ENCODE assay signal across 7 mouse cellular contexts in the genomic region with DNA sequence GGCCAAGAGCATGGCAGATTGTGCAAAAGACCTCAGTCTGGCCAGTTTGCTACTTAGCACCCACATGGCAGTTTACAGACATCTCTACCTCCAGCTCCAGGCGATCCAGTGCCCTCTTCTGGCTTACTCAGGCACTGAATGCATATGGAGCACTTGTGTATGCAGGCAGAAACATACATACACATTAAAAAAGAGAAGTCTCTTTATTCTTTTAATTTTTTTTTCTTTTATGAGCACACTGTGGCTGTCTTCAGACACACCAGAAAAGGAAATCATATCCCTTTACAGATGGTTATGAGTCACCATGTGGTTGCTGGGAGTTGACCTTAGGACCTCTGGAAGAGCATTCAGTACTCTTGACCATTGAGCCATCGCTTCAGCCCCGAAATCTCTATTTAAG. TPM values are rescaled to one million over a fixed set of nuclear protein-coding genes. Genes with fewer than 3 reads are reported as not detected.
DNase-seq lines count a peak whose midpoint lies in the region; ATAC-seq and TF ChIP-seq lines count a peak whose summit lies in the region.

No protein-coding gene starts in this region.

- peak; percentile 54 for ATAC-seq in megakaryocyte-erythroid progenitor cell, adult 5-6 weeks (replicated peaks; ENCODE audit: low FRiP score, low TSS enrichment, poor library complexity, severe bottlenecking)
- no peak for ATAC-seq in erythroid progenitor cell, adult 5-6 weeks (replicated peaks; ENCODE audit: low FRiP score, poor library complexity, severe bottlenecking)

- no peak for TF ChIP-seq POLR2A in brain, embryonic 14.5 days (IDR thresholded peaks at IDR 0.05; ENCODE audit: borderline replicate concordance, extremely low read depth, insufficient read depth, insufficient read length, poor library complexity, severe bottlenecking)

- TF ChIP-seq CTCF in brain, embryonic 14.5 days (IDR thresholded peaks at IDR 0.05; ENCODE audit: borderline replicate concordance, extremely low read depth, insufficient read depth, insufficient read length), result peak; percentile 50; the same call in 1 of the 2 replicates

- intact Hi-C loops in heart, postnatal 14 days (cut with DNase I), result loop anchor here (5.0 kb wide), 2 partner anchors 34 to 84 kb away; partner anchors contain the start of gene Arid4a

- peak; percentile 36 for DNase-seq in layer of hippocampus, adult 11-12 months (ENCODE audit: low spot score)
- no peak for DNase-seq in layer of hippocampus, adult 9-10 months (ENCODE audit: low spot score)
- DNase-seq in ES-CJ7 (ENCODE audit: low read depth, low spot score), result peak; percentile 54
- peak; percentile 66 for DNase-seq in brain, embryonic 14.5 days (ENCODE audit: low read depth)
- peak; percentile 39 to 41 for DNase-seq in heart, postnatal 14 days

RNA-seq across cellular contexts. Expression of gene Arid4a, which starts 35.3 kb away (rescaled TPM):
- polyA plus RNA-seq in brain, embryonic 14.5 days (2012; rRNA removed), result 8.8 and 13.4 TPM in 2 replicates
- 10 to 100 TPM; 16.9 TPM for total RNA-seq in heart, postnatal 14 days (2021)
- total RNA-seq in megakaryocyte-erythroid progenitor cell, adult 5-6 weeks (2014; fragmentation: Nextera tagmentation), result 23.4 and 36.3 TPM in 2 replicates
- 58.0 and 58.9 TPM in 2 replicates for total RNA-seq in megakaryocyte-erythroid progenitor cell, adult 5-6 weeks (2017)
- 44.7 and 54.1 TPM in 2 replicates for total RNA-seq in erythroid progenitor cell, adult 5-6 weeks (2015; ENCODE audit: low replicate concordance)
- 92.0 and 107 TPM in 2 replicates for total RNA-seq in erythroid progenitor cell, adult 5-6 weeks (2017; ENCODE audit: low replicate concordance)
